Mouse (Mus musculus) heart, adult 2 months (tissue): ENCODE measurements around the gene Rbms1. TPM values are rescaled to one million over a fixed set of nuclear protein-coding genes. Genes with fewer than 3 reads are reported as not detected.

Experiments
- DNase-seq, 2 experiments: peaks; one replicate each; pipeline ENCODE4 v3.0.0; 2021
- H3K27ac ChIP-seq: fragments of 200-600 bp; 2 replicates; pipeline ENCODE4 v1.8.1; 2022
- H3K27me3 ChIP-seq: fragments of 200-500 bp; 2 replicates; pipeline ENCODE4 v1.6.1; 2012; ENCODE audit warnings: mild to moderate bottlenecking, low read length, inconsistent platforms, mixed read lengths; ENCODE audit not compliant: control insufficient read depth, insufficient read depth
- H3K36me3 ChIP-seq: fragments of 200-500 bp; 2 replicates; pipeline ENCODE4 v1.6.1; 2012; ENCODE audit warnings: low read length, inconsistent platforms; ENCODE audit not compliant: control insufficient read depth, insufficient read depth
- H3K4me1 ChIP-seq: fragments of 200-500 bp; 2 replicates; pipeline ENCODE4 v1.6.1; 2011; ENCODE audit warnings: low read length; ENCODE audit not compliant: control insufficient read depth, insufficient read depth
- H3K4me3 ChIP-seq: fragments of 200-600 bp; 2 replicates; pipeline ENCODE4 v1.8.1; 2022
- H3K79me2 ChIP-seq: fragments of 200-500 bp; replicated peaks from 2 replicates; pipeline ENCODE4 v1.6.1; 2012; ENCODE audit warnings: mild to moderate bottlenecking, inconsistent platforms, low read length, moderate library complexity, mixed read lengths; ENCODE audit not compliant: control insufficient read depth, insufficient read depth
- H3K9ac ChIP-seq: fragments of 200-500 bp; 2 replicates; pipeline ENCODE4 v1.6.1; 2012; ENCODE audit warnings: low read depth, mild to moderate bottlenecking, control low read depth, inconsistent platforms, low read length, mixed read lengths
- CTCF ChIP-seq: fragments of 200-600 bp; IDR thresholded peaks from 2 replicates; pipeline ENCODE4 v1.8.1; 2022; ENCODE audit warnings: antibody characterized with exemption, mild to moderate bottlenecking, moderate library complexity
- EP300 ChIP-seq: fragments of 200-500 bp; IDR thresholded peaks from 2 replicates; pipeline ENCODE4 v1.6.1; 2011; ENCODE audit warnings: low read depth, low read length, control low read depth; ENCODE audit not compliant: insufficient read depth
- POLR2A ChIP-seq: fragments of 200-500 bp; IDR thresholded peaks from 2 replicates; pipeline ENCODE4 v1.6.1; 2011; ENCODE audit warnings: mild to moderate bottlenecking, low read depth, low read length, control low read depth; ENCODE audit not compliant: insufficient read depth
- WGBS: fragments of 180-500 bp; shearing (Covaris S2); methylation state at CpG from one replicate; pipeline ENCODE4 v1.1.7; 2018; 5-methylcytosine and 5-hydroxymethylcytosine counted together
- intact Hi-C: fragments of 180-260 bp; cut with DNase I; formaldehyde crosslinking; loops from one replicate; pipeline ENCODE4 v1.15.1; 2025
- polyA plus RNA-seq: library from polyadenylated mRNA; depleted of rRNA; stranded (reverse); fragments of >200 nt; gene quantifications from 2 replicates; pipeline ENCODE4 v1.2.3, GENCODE M21; 2012
- total RNA-seq, 2 experiments: library from RNA; stranded (reverse); gene quantifications; 2 replicates each; pipeline ENCODE4 v1.2.3; 2021

Rbms1 gene
- total and polyA plus RNA-seq, 3 experiments, result 44.5 to 79.4 (median 48.7) TPM

DNA sequence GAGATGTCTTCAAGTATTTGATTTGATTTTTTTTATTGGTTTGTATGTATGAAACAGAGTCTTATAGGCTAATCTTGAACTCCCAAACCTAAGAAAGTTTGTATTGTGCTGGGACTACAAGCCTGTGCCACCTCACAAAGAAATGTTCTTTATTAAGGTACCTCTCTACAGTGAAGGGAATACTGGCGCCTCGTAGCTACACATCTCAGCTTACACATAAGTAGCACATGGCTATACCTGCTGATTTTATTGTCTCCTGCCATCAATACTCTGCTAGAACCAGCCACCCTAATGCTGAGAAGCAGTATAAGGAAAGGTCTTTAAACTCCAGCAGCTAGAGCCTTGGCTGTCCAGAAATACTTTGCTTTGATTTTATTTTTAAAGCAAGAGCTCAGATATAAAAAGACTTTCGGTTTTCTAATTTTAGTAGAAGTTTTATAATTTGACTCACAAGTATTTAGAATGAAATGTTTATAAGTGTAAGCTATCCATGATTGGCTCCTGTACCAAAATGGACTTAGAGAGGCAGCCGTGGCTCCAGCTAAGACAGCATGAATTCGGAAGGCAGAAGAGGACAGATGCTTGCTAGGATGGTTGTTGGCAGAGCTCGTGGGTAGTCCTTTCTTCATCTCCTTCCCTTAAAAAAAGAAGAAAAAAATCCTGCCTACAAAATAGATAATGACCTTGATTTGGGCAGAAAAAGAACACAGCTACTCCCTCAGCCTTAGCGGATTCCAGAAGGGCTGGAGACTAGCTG, 48.3 kb downstream of the Rbms1 start:
- TF ChIP-seq CTCF, result no peak
- no peaks in the 10 kb centered on the region for H3K27me3 ChIP-seq
- intact Hi-C loops, result no loop called here
- H3K9ac ChIP-seq, result no peak overlapping the region
- WGBS, result 58% methylated on average over 7 of the region's 7 CpGs
- DNase-seq, result no peak
- no peaks in the 10 kb centered on the region; the same call in none of the 2 replicates for H3K79me2 ChIP-seq
- no peak overlapping the region for H3K4me3 ChIP-seq
- peaks cover 37% of the 10 kb centered on the region for H3K36me3 ChIP-seq
- peaks cover 28% of the 10 kb centered on the region for H3K4me1 ChIP-seq
- peak overlapping the region; percentile 6 for H3K27ac ChIP-seq

DNA sequence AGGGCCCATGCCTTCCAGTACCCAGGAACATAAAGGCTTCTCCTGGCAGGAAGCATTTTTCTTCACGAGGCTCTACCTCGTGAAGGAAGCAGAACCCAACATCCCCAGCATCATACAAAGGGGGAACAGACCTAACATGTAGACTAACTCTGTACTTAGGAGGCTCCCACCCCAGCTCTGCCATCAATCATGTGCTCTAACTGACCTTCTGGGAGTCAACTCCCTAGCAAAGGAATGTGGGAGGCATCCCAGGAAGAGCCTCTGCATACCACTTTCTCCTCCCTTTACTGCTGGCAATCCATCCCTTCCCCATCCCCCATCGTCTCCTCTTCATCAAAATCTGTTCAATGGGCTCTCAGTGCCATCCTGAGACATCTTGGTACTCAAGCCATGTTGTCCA, 49.7 kb downstream of the Rbms1 start:
- intact Hi-C loops, result no loop called here
- H3K36me3 ChIP-seq, result peaks cover 25% of the 10 kb centered on the region
- no peak overlapping the region; the same call in 1 of the 2 replicates for H3K27ac ChIP-seq
- H3K79me2 ChIP-seq, result peaks cover 2% of the 10 kb centered on the region
- no peak for DNase-seq
- 42% methylated on average over 3 of the region's 3 CpGs for WGBS
- no peak overlapping the region for H3K9ac ChIP-seq
- TF ChIP-seq CTCF (no peak), POLR2A (no peak), EP300 (no peak)
- no peak overlapping the region for H3K4me3 ChIP-seq
- H3K4me1 ChIP-seq, result peaks cover 19% of the 10 kb centered on the region
- no peaks in the 10 kb centered on the region for H3K27me3 ChIP-seq

DNA sequence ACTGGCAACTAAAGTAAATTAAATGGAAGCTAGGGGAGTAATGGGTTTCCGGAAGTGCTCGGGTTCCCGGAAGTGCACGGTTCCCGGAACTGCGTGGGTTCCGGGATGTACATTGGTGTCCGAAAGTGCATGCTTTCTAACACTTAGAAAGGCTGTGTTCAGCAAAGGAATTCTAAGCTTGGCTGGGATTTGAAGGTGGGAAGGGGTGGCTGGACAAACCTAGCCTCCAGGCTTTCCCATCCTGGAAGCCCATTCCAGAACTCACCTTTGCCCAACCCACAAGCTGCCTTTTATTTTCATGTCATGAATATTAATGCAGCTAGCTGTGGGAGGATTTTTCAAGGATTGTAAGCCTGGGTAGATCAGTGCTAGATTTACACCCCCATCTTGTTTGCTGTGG, 51.3 kb downstream of the Rbms1 start:
- TF ChIP-seq POLR2A, result no peak
- intact Hi-C loops, result no loop called here
- 70% methylated on average over 8 of the region's 8 CpGs for WGBS
- no peak overlapping the region for H3K27ac ChIP-seq
- peaks cover 26% of the 10 kb centered on the region for H3K36me3 ChIP-seq
- no peak for DNase-seq
- no peaks in the 10 kb centered on the region for H3K27me3 ChIP-seq
- H3K4me1 ChIP-seq, result peaks cover 19% of the 10 kb centered on the region
- no peak overlapping the region for H3K4me3 ChIP-seq
- no peak overlapping the region for H3K9ac ChIP-seq
- peaks cover 4% of the 10 kb centered on the region; the same call in 1 of the 2 replicates for H3K79me2 ChIP-seq

DNA sequence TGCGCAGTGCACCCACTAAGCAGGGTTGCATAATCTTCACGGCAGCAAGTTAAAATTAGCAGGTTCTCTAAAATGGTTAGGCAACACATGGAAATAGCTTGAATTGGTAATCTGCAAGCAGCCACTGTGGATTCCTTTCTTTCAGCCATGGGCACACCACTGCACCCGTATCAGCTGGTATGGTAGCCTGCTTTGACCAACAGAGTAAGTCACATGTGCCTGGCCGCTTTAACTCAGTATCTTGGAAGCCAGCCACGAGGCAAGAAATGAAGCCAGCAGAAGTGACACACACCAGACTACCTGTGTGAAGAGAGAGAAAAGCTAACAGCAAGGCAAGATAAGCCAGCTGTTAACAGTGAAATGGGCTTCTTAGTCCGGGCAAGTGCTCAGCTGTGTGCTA, 52.2 kb downstream of the Rbms1 start:
- WGBS, result 25% methylated on average over 6 of the region's 6 CpGs
- H3K4me1 ChIP-seq, result peaks cover 20% of the 10 kb centered on the region

DNA sequence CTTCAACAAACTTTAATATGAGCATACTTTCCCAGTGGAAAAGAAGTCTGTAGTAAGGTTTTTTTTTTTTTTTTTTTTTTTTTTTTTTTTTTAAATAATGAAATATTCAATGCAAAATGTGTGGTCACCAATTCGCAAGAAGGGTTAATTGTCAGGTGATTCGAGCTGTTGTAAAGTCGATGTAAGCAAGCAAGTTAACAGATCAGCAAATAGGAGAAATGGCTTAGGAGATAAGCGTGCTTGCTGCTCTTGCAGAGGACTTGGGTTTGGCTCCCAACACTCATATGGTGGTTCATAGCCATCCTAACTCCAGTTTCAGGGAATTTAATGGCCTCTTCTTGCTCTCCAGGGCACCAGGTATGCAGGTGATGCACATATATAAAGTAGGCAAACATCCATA, 54.4 kb downstream of the Rbms1 start:
- TF ChIP-seq POLR2A, result no peak
- Histone ChIP-seq H3K27me3 (no peaks in the 10 kb centered on the region), H3K4me3 (peak overlapping the region; percentile 33; the same call in 1 of the 2 replicates), H3K27ac (peak overlapping the region; percentile 48), H3K36me3 (peaks cover 28% of the 10 kb centered on the region), H3K4me1 (peaks cover 26% of the 10 kb centered on the region), H3K79me2 (peaks cover 4% of the 10 kb centered on the region; the same call in 1 of the 2 replicates), H3K9ac (no peak overlapping the region)
- no peak for DNase-seq
- WGBS, result 60% methylated on average over 4 of the region's 4 CpGs
- intact Hi-C loops, result loop anchor here (5.0 to 10.0 kb wide), 2 partner anchors 266 to 544 kb away; no protein-coding TSS in a partner anchor

More for the DNA sequence above, 52.2 kb downstream of the Rbms1 start:
- Histone ChIP-seq H3K4me3 (0 out of 2 replicates have a peak overlapping the region, but pooled peaks have one; percentile 19), H3K27me3 (no peaks in the 10 kb centered on the region), H3K27ac (peak overlapping the region; percentile 45), H3K79me2 (peaks cover 4% of the 10 kb centered on the region; the same call in 1 of the 2 replicates), H3K9ac (no peak overlapping the region), H3K36me3 (peaks cover 26% of the 10 kb centered on the region)
- TF ChIP-seq EP300 (peak; percentile 90), POLR2A (0 out of 2 replicates have a peak, but pooled peaks have one; percentile 18), CTCF (no peak)
- DNase-seq, result peak; percentile 78 to 84
- intact Hi-C loops, result no loop called here

DNA sequence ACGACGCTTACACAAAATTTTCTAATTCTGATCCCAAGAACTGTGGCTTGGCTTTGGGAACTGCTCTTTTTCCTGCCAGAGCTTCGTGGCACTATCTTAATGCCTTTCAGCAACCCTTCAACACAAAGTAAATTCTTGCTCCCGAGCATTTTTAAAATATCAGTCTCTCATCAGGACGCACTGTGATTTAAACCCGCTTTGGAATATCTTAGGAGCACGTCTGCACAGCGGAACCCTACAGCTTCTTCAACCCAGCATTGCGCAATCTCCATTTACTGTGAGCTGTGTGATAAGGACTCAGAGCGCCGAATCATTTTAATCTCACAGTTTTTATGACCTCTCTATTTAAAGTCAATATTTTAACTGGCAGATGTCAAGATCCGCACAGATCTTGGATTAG, 54.9 kb downstream of the Rbms1 start:
- intact Hi-C loops, result loop anchor here (5.0 to 10.0 kb wide), 2 partner anchors 267 to 544 kb away; no protein-coding TSS in a partner anchor
- no peak for DNase-seq
- no peak overlapping the region for H3K9ac ChIP-seq
- WGBS, result 34% methylated on average over 12 of the region's 12 CpGs
- H3K27me3 ChIP-seq, result no peaks in the 10 kb centered on the region
- peaks cover 30% of the 10 kb centered on the region for H3K36me3 ChIP-seq
- H3K79me2 ChIP-seq, result peaks cover 4% of the 10 kb centered on the region; the same call in 1 of the 2 replicates
- H3K4me1 ChIP-seq, result peaks cover 25% of the 10 kb centered on the region
- peak overlapping the region; percentile 48 for H3K27ac ChIP-seq
- TF ChIP-seq CTCF (no peak), POLR2A (no peak), EP300 (no peak)
- H3K4me3 ChIP-seq, result peak overlapping the region; percentile 33
